Mouse (Mus musculus) C2C12 (cell line): ENCODE results near the gene Casz1.

Source experiments
- CTCF ChIP-seq: IDR thresholded peaks from one replicate; pipeline ENCODE4 v1.5.1; 2011; ENCODE audit not compliant: control insufficient read depth, insufficient read depth, insufficient read length
- FOSL1 ChIP-seq: IDR thresholded peaks from one replicate; pipeline ENCODE4 v1.8.0; 2011; ENCODE audit warnings: mild to moderate bottlenecking, low read length; ENCODE audit not compliant: poor library complexity, insufficient read depth, severe bottlenecking

DNA sequence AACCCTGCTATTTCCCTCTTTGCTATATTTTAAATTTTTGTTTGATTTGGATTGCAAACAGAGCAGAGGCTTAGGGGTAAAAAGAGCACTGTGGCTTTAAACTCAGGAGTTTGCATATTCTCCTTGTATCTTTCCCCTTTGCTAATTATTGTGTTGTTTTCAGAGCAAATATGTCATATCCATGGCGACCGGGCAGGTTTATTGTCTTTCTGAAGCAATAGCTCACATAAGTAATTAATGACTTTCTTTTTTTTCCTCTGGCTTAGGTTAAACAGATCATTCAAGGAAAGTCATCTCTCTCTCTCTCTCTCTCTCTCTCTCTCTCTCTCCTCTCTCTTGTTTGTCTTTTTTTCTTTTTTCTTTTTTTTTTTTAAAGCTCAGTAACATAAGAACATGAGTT lies 4.6 kb downstream of the Casz1 start:
- no peak for TF ChIP-seq CTCF
- TF ChIP-seq FOSL1 = no peak
